Mouse (Mus musculus): ENCODE measurements around the gene Med12l. TPM values are rescaled to one million over a fixed set of nuclear protein-coding genes. Genes with fewer than 3 reads are reported as not detected.

Med12l gene
- polyA plus RNA-seq, 1 experiment from 2014 or later, result 1.4 TPM

- no peaks in the 10 kb centered on the region for H3K36me3 ChIP-seq (ENCODE audit: control insufficient read depth, insufficient read depth, low read length)
- H3K4me1 ChIP-seq (replicated peaks; ENCODE audit: control insufficient read depth, insufficient read depth, low read length), result no peaks in the 10 kb centered on the region
- no peaks in the 10 kb centered on the region for H3K9me3 ChIP-seq (ENCODE audit: control insufficient read depth, low read length)
- no peak overlapping the region for H3K4me3 ChIP-seq (ENCODE audit: low read length)
- H3K9ac ChIP-seq (ENCODE audit: low read length), result no peak overlapping the region
- H3K27me3 ChIP-seq (ENCODE audit: control insufficient read depth, insufficient read depth, low read depth, low read length), result no peaks in the 10 kb centered on the region
- peak; percentile 15; the same call in 1 of the 2 replicates for ATAC-seq (ENCODE audit: low read depth)
- 71% methylated on average over 2 of the region's 2 CpGs for WGBS
- H3K27ac ChIP-seq (ENCODE audit: low read length), result no peak overlapping the region
- H3K4me2 ChIP-seq (ENCODE audit: low read depth, low read length), result no peak overlapping the region
These were observed 299.9 kb downstream of the Med12l start for GRCm38 (mm10) chr3:59305518-59305917.

GRCm38 (mm10) chr3:59312610-59313009, 307.0 kb downstream of the Med12l start:
- no peak for ATAC-seq (ENCODE audit: low read depth)
- Histone ChIP-seq H3K27me3 (ENCODE audit: control insufficient read depth, insufficient read depth, low read depth, low read length) (no peaks in the 10 kb centered on the region), H3K4me2 (ENCODE audit: low read depth, low read length) (no peak overlapping the region), H3K36me3 (ENCODE audit: control insufficient read depth, insufficient read depth, low read length) (peaks cover 2% of the 10 kb centered on the region), H3K4me3 (ENCODE audit: low read length) (no peak overlapping the region), H3K9me3 (ENCODE audit: control insufficient read depth, low read length) (no peaks in the 10 kb centered on the region), H3K4me1 (replicated peaks; ENCODE audit: control insufficient read depth, insufficient read depth, low read length) (no peaks in the 10 kb centered on the region), H3K9ac (ENCODE audit: low read length) (no peak overlapping the region), H3K27ac (ENCODE audit: low read length) (no peak overlapping the region)
- WGBS, result 82% methylated on average over 10 of the region's 10 CpGs

GRCm38 (mm10) chr3:59316077-59316476, 310.5 kb downstream of the Med12l start:
- no peak overlapping the region for H3K9ac ChIP-seq (ENCODE audit: low read length)
- H3K4me3 ChIP-seq (ENCODE audit: low read length), result no peak overlapping the region
- no peak overlapping the region for H3K4me2 ChIP-seq (ENCODE audit: low read depth, low read length)
- peaks cover 21% of the 10 kb centered on the region for H3K36me3 ChIP-seq (ENCODE audit: control insufficient read depth, insufficient read depth, low read length)
- no peaks in the 10 kb centered on the region for H3K27me3 ChIP-seq (ENCODE audit: control insufficient read depth, insufficient read depth, low read depth, low read length)
- H3K9me3 ChIP-seq (ENCODE audit: control insufficient read depth, low read length), result no peaks in the 10 kb centered on the region
- no peak overlapping the region for H3K27ac ChIP-seq (ENCODE audit: low read length)
- H3K4me1 ChIP-seq (replicated peaks; ENCODE audit: control insufficient read depth, insufficient read depth, low read length), result no peaks in the 10 kb centered on the region
- 68% methylated on average over 7 of the region's 7 CpGs for WGBS
- ATAC-seq (ENCODE audit: low read depth), result no peak

- Histone ChIP-seq H3K27me3 (ENCODE audit: control insufficient read depth, insufficient read depth, low read depth, low read length) (no peaks in the 10 kb centered on the region), H3K36me3 (ENCODE audit: control insufficient read depth, insufficient read depth, low read length) (peaks cover 27% of the 10 kb centered on the region), H3K9me3 (ENCODE audit: control insufficient read depth, low read length) (no peaks in the 10 kb centered on the region), H3K9ac (ENCODE audit: low read length) (no peak overlapping the region), H3K27ac (ENCODE audit: low read length) (no peak overlapping the region), H3K4me3 (ENCODE audit: low read length) (no peak overlapping the region), H3K4me2 (ENCODE audit: low read depth, low read length) (no peak overlapping the region), H3K4me1 (replicated peaks; ENCODE audit: control insufficient read depth, insufficient read depth, low read length) (no peaks in the 10 kb centered on the region)
- ATAC-seq (ENCODE audit: low read depth), result no peak
- WGBS, result 39% methylated on average over 7 of the region's 7 CpGs
These were observed 315.8 kb downstream of the Med12l start for GRCm38 (mm10) chr3:59321278-59321876.

- H3K9ac ChIP-seq (ENCODE audit: low read length), result no peak overlapping the region
- ATAC-seq (ENCODE audit: low read depth), result no peak
- H3K36me3 ChIP-seq (ENCODE audit: control insufficient read depth, insufficient read depth, low read length), result peaks cover 36% of the 10 kb centered on the region
- no peaks in the 10 kb centered on the region for H3K9me3 ChIP-seq (ENCODE audit: control insufficient read depth, low read length)
- H3K4me2 ChIP-seq (ENCODE audit: low read depth, low read length), result no peak overlapping the region
- no peak overlapping the region for H3K27ac ChIP-seq (ENCODE audit: low read length)
- H3K4me1 ChIP-seq (replicated peaks; ENCODE audit: control insufficient read depth, insufficient read depth, low read length), result no peaks in the 10 kb centered on the region
- no peaks in the 10 kb centered on the region for H3K27me3 ChIP-seq (ENCODE audit: control insufficient read depth, insufficient read depth, low read depth, low read length)
- WGBS, result 79% methylated on average over 2 of the region's 2 CpGs
- no peak overlapping the region for H3K4me3 ChIP-seq (ENCODE audit: low read length)
These were observed 322.9 kb downstream of the Med12l start for GRCm38 (mm10) chr3:59328526-59328925.

GRCm38 (mm10) chr3:59341647-59342427, 336.2 kb downstream of the Med12l start:
- Histone ChIP-seq H3K4me1 (replicated peaks; ENCODE audit: control insufficient read depth, insufficient read depth, low read length) (no peaks in the 10 kb centered on the region), H3K36me3 (ENCODE audit: control insufficient read depth, insufficient read depth, low read length) (peaks cover 2% of the 10 kb centered on the region; the same call in 1 of the 2 replicates), H3K27ac (ENCODE audit: low read length) (no peak overlapping the region), H3K4me2 (ENCODE audit: low read depth, low read length) (peak overlapping the region; percentile 37), H3K4me3 (ENCODE audit: low read length) (peak overlapping the region; percentile 8; the same call in 1 of the 2 replicates), H3K9ac (ENCODE audit: low read length) (no peak overlapping the region), H3K9me3 (ENCODE audit: control insufficient read depth, low read length) (no peaks in the 10 kb centered on the region), H3K27me3 (ENCODE audit: control insufficient read depth, insufficient read depth, low read depth, low read length) (no peaks in the 10 kb centered on the region)
- 67% methylated on average over 11 of the region's 11 CpGs for WGBS
- ATAC-seq (ENCODE audit: low read depth), result no peak

GRCm38 (mm10) chr3:59343026-59343425, 337.4 kb downstream of the Med12l start:
- Histone ChIP-seq H3K36me3 (ENCODE audit: control insufficient read depth, insufficient read depth, low read length) (peaks cover 2% of the 10 kb centered on the region; the same call in 1 of the 2 replicates), H3K27ac (ENCODE audit: low read length) (peak overlapping the region; percentile 90; the same call in 1 of the 2 replicates), H3K9ac (ENCODE audit: low read length) (peak overlapping the region; percentile 20; the same call in 1 of the 2 replicates), H3K4me2 (ENCODE audit: low read depth, low read length) (peak overlapping the region; percentile 73), H3K27me3 (ENCODE audit: control insufficient read depth, insufficient read depth, low read depth, low read length) (no peaks in the 10 kb centered on the region), H3K9me3 (ENCODE audit: control insufficient read depth, low read length) (no peaks in the 10 kb centered on the region), H3K4me1 (replicated peaks; ENCODE audit: control insufficient read depth, insufficient read depth, low read length) (no peaks in the 10 kb centered on the region), H3K4me3 (ENCODE audit: low read length) (peak overlapping the region; percentile 84)
- 38% methylated on average over 4 of the region's 4 CpGs for WGBS
- ATAC-seq (ENCODE audit: low read depth), result peak; percentile 86

GRCm38 (mm10) chr3:59344065-59344905, 338.7 kb downstream of the Med12l start, which contains the start of gene Igsf10:
TSS of gene Igsf10 (minus strand) at chr3:59344394.
- H3K4me1 ChIP-seq (replicated peaks; ENCODE audit: control insufficient read depth, insufficient read depth, low read length), result no peaks in the 10 kb centered on the region
- H3K36me3 ChIP-seq (ENCODE audit: control insufficient read depth, insufficient read depth, low read length), result no peaks in the 10 kb centered on the region; the same call in 1 of the 2 replicates
- no peaks in the 10 kb centered on the region for H3K9me3 ChIP-seq (ENCODE audit: control insufficient read depth, low read length)
- peak within 1 kb of the TSS; percentile 82 for H3K9ac ChIP-seq (ENCODE audit: low read length)
- H3K4me3 ChIP-seq (ENCODE audit: low read length), result peak within 1 kb of the TSS; percentile 84
- peak within 1 kb of the TSS; percentile 90 for H3K27ac ChIP-seq (ENCODE audit: low read length)
- 2% methylated on average over 22 of the region's 23 CpGs for WGBS
- H3K27me3 ChIP-seq (ENCODE audit: control insufficient read depth, insufficient read depth, low read depth, low read length), result no peaks in the 10 kb centered on the region
- H3K4me2 ChIP-seq (ENCODE audit: low read depth, low read length), result peak within 1 kb of the TSS; percentile 73
- peak; percentile 89 for ATAC-seq (ENCODE audit: low read depth)

- ATAC-seq (ENCODE audit: low read depth), result no peak
- no peak overlapping the region for H3K4me2 ChIP-seq (ENCODE audit: low read depth, low read length)
- H3K27me3 ChIP-seq (ENCODE audit: control insufficient read depth, insufficient read depth, low read depth, low read length), result no peaks in the 10 kb centered on the region
- no peaks in the 10 kb centered on the region for H3K36me3 ChIP-seq (ENCODE audit: control insufficient read depth, insufficient read depth, low read length)
- no peak overlapping the region for H3K27ac ChIP-seq (ENCODE audit: low read length)
- no peak overlapping the region for H3K9ac ChIP-seq (ENCODE audit: low read length)
- H3K4me1 ChIP-seq (replicated peaks; ENCODE audit: control insufficient read depth, insufficient read depth, low read length), result no peaks in the 10 kb centered on the region
- H3K4me3 ChIP-seq (ENCODE audit: low read length), result no peak overlapping the region
- H3K9me3 ChIP-seq (ENCODE audit: control insufficient read depth, low read length), result no peaks in the 10 kb centered on the region
These were observed 346.1 kb downstream of the Med12l start for GRCm38 (mm10) chr3:59351768-59352167.

Measured in lung, embryonic 16.5 days (tissue).